Mouse (Mus musculus) neural tube, embryonic 13.5 days (tissue): ENCODE measurements around the gene Rbm8a. TPM values are rescaled to one million over a fixed set of nuclear protein-coding genes. Genes with fewer than 3 reads are reported as not detected.

Experiments used
- ATAC-seq: fragments of 200-750 bp; cut with Nextera tagmentation; 2 replicates; pipeline ENCODE4 v1.8.0; 2017; ENCODE audit warnings: low read depth, mild to moderate bottlenecking, moderate TSS enrichment, moderate library complexity
- H3K27ac ChIP-seq: fragments of 300-500 bp; sonication (generic); replicated peaks from 2 replicates; pipeline ENCODE4 v1.5.1; 2015; ENCODE audit warnings: moderate library complexity, mild to moderate bottlenecking, inconsistent platforms
- H3K27me3 ChIP-seq: fragments of 300-500 bp; sonication (generic); 2 replicates; pipeline ENCODE4 v1.6.1; 2015; ENCODE audit warnings: mild to moderate bottlenecking, inconsistent platforms
- H3K36me3 ChIP-seq: fragments of 300-500 bp; sonication (generic); 2 replicates; pipeline ENCODE4 v1.6.1; 2015; ENCODE audit warnings: mild to moderate bottlenecking, inconsistent platforms
- H3K4me1 ChIP-seq: fragments of 300-500 bp; sonication (generic); replicated peaks from 2 replicates; pipeline ENCODE4 v1.6.1; 2015; ENCODE audit warnings: inconsistent platforms
- H3K4me2 ChIP-seq: fragments of 300-500 bp; sonication (generic); 2 replicates; pipeline ENCODE4 v1.6.1; 2015; ENCODE audit warnings: inconsistent platforms, mild to moderate bottlenecking, moderate library complexity
- H3K4me3 ChIP-seq: fragments of 300-500 bp; sonication (generic); 2 replicates; pipeline ENCODE4 v1.5.1; 2015; ENCODE audit warnings: mild to moderate bottlenecking, inconsistent platforms
- H3K9ac ChIP-seq: fragments of 300-500 bp; sonication (generic); 2 replicates; pipeline ENCODE4 v1.6.1; 2015; ENCODE audit warnings: moderate library complexity, mild to moderate bottlenecking, inconsistent platforms
- H3K9me3 ChIP-seq: fragments of 300-500 bp; sonication (generic); 2 replicates; pipeline ENCODE4 v1.6.1; 2016; ENCODE audit warnings: inconsistent platforms
- WGBS: fragments of 180-500 bp; shearing (Covaris S2); methylation state at CpG from one replicate; pipeline ENCODE4 v1.1.7; 2015; 5-methylcytosine and 5-hydroxymethylcytosine counted together
- polyA plus RNA-seq: library from polyadenylated mRNA; unstranded; fragments of >200 nt; fragmentation: Nextera tagmentation; extraction: Ambion mirVana; gene quantifications from 2 replicates; pipeline ENCODE4 v1.2.1, GENCODE M21; 2015

Gene Rbm8a
- polyA plus RNA-seq, 1 experiment from 2014 or later = 113 TPM

GRCm38 (mm10) chr3:96617941-96618340 is 11.8 kb upstream of the Rbm8a start:
- Histone ChIP-seq H3K27ac (no peak overlapping the region), H3K9ac (no peak overlapping the region), H3K4me2 (no peak overlapping the region), H3K27me3 (no peaks in the 10 kb centered on the region), H3K9me3 (no peaks in the 10 kb centered on the region), H3K36me3 (peaks cover 77% of the 10 kb centered on the region), H3K4me1 (no peaks in the 10 kb centered on the region), H3K4me3 (no peak overlapping the region)
- WGBS = 95% methylated on average over 3 of the region's 3 CpGs
- no peak for ATAC-seq

- 91% methylated on average over 4 of the region's 4 CpGs for WGBS
- no peaks in the 10 kb centered on the region for H3K9me3 ChIP-seq
- H3K36me3 ChIP-seq = peaks cover 79% of the 10 kb centered on the region
- no peaks in the 10 kb centered on the region for H3K4me1 ChIP-seq
- H3K4me2 ChIP-seq = no peak overlapping the region
- H3K9ac ChIP-seq = no peak overlapping the region
- no peak overlapping the region for H3K27ac ChIP-seq
- no peaks in the 10 kb centered on the region for H3K27me3 ChIP-seq
- no peak for ATAC-seq
- no peak overlapping the region for H3K4me3 ChIP-seq
Observed at GRCm38 (mm10) chr3:96623201-96623600, 6.5 kb upstream of the Rbm8a start.

GRCm38 (mm10) chr3:96632058-96632457 is 2.3 kb downstream of the Rbm8a start:
- H3K4me2 ChIP-seq = no peak overlapping the region
- H3K9me3 ChIP-seq = no peaks in the 10 kb centered on the region
- ATAC-seq = no peak
- peaks cover 44% of the 10 kb centered on the region for H3K4me1 ChIP-seq
- no peak overlapping the region for H3K27ac ChIP-seq
- no peaks in the 10 kb centered on the region for H3K27me3 ChIP-seq
- no peak overlapping the region for H3K4me3 ChIP-seq
- H3K9ac ChIP-seq = no peak overlapping the region
- peaks cover 32% of the 10 kb centered on the region for H3K36me3 ChIP-seq

GRCm38 (mm10) chr3:96634015-96634414 is 4.3 kb downstream of the Rbm8a start:
- 78% methylated on average over 1 of the region's 1 CpGs for WGBS

GRCm38 (mm10) chr3:96634928-96635879 is 5.5 kb downstream of the Rbm8a start, which contains the start of the genes Pex11b and Gm42957:
Pex11b (plus strand) TSS chr3:96635376.
Gm42957 (plus strand) TSS chr3:96635474.
- WGBS = 2% methylated on average over 60 of the region's 60 CpGs
- H3K36me3 ChIP-seq = peaks cover 57% of the 10 kb centered on the region
- peak within 1 kb of the TSS; percentile 86 for H3K27ac ChIP-seq
- peak within 1 kb of the TSS; percentile 91 for H3K4me2 ChIP-seq
- peak; percentile 83 for ATAC-seq
- peak within 1 kb of the TSS; percentile 95 for H3K9ac ChIP-seq
- H3K4me3 ChIP-seq = peak within 1 kb of the TSS; percentile 77
- H3K9me3 ChIP-seq = no peaks in the 10 kb centered on the region
- no peaks in the 10 kb centered on the region for H3K27me3 ChIP-seq
- peaks cover 41% of the 10 kb centered on the region for H3K4me1 ChIP-seq

More at GRCm38 (mm10) chr3:96634015-96634414, 4.3 kb downstream of the Rbm8a start:
- Histone ChIP-seq H3K4me1 (peaks cover 45% of the 10 kb centered on the region), H3K4me2 (no peak overlapping the region), H3K9ac (no peak overlapping the region), H3K27me3 (no peaks in the 10 kb centered on the region), H3K36me3 (peaks cover 46% of the 10 kb centered on the region), H3K27ac (no peak overlapping the region), H3K4me3 (no peak overlapping the region), H3K9me3 (no peaks in the 10 kb centered on the region)
- no peak for ATAC-seq

GRCm38 (mm10) chr3:96635906-96636305 is 6.2 kb downstream of the Rbm8a start:
- H3K36me3 ChIP-seq = peaks cover 61% of the 10 kb centered on the region
- peaks cover 34% of the 10 kb centered on the region for H3K4me1 ChIP-seq
- H3K9me3 ChIP-seq = no peaks in the 10 kb centered on the region
- H3K27me3 ChIP-seq = no peaks in the 10 kb centered on the region
- no peak for ATAC-seq
- H3K27ac ChIP-seq = peak overlapping the region; percentile 86
- peak overlapping the region; percentile 95 for H3K9ac ChIP-seq
- WGBS = 12% methylated on average over 15 of the region's 15 CpGs
- peak overlapping the region; percentile 77 for H3K4me3 ChIP-seq
- H3K4me2 ChIP-seq = peak overlapping the region; percentile 91

- peak overlapping the region; percentile 95 for H3K9ac ChIP-seq
- no peaks in the 10 kb centered on the region for H3K27me3 ChIP-seq
- WGBS = 74% methylated on average over 11 of the region's 11 CpGs
- peak overlapping the region; percentile 91 for H3K4me2 ChIP-seq
- peak overlapping the region; percentile 77 for H3K4me3 ChIP-seq
- no peaks in the 10 kb centered on the region for H3K9me3 ChIP-seq
- no peak overlapping the region for H3K27ac ChIP-seq
- ATAC-seq = no peak
- peaks cover 28% of the 10 kb centered on the region for H3K4me1 ChIP-seq
- H3K36me3 ChIP-seq = peaks cover 61% of the 10 kb centered on the region
Observed at GRCm38 (mm10) chr3:96636448-96636847, 6.7 kb downstream of the Rbm8a start.

GRCm38 (mm10) chr3:96639219-96639618 is 9.5 kb downstream of the Rbm8a start:
- Histone ChIP-seq H3K4me2 (no peak overlapping the region), H3K27me3 (no peaks in the 10 kb centered on the region), H3K9ac (no peak overlapping the region), H3K9me3 (no peaks in the 10 kb centered on the region), H3K4me3 (no peak overlapping the region), H3K27ac (no peak overlapping the region), H3K4me1 (peaks cover 26% of the 10 kb centered on the region), H3K36me3 (peaks cover 58% of the 10 kb centered on the region)
- ATAC-seq = no peak
- WGBS = 77% methylated on average over 1 of the region's 1 CpGs

GRCm38 (mm10) chr3:96645018-96645649 is 15.4 kb downstream of the Rbm8a start, which contains the start of gene Itga10:
Itga10 (plus strand) TSS chr3:96645584.
- no peak for ATAC-seq
- H3K27ac ChIP-seq = no peak within 1 kb of the TSS
- no peaks in the 10 kb centered on the region for H3K27me3 ChIP-seq
- H3K4me3 ChIP-seq = no peak within 1 kb of the TSS
- 72% methylated on average over 7 of the region's 7 CpGs for WGBS
- no peaks in the 10 kb centered on the region for H3K4me1 ChIP-seq
- H3K9ac ChIP-seq = no peak within 1 kb of the TSS
- H3K9me3 ChIP-seq = no peaks in the 10 kb centered on the region
- H3K4me2 ChIP-seq = no peak within 1 kb of the TSS
- peaks cover 34% of the 10 kb centered on the region for H3K36me3 ChIP-seq

GRCm38 (mm10) chr3:96647365-96647764 is 17.6 kb downstream of the Rbm8a start:
- Histone ChIP-seq H3K27me3 (no peaks in the 10 kb centered on the region), H3K27ac (no peak overlapping the region), H3K36me3 (peaks cover 32% of the 10 kb centered on the region), H3K4me3 (no peak overlapping the region), H3K9me3 (no peaks in the 10 kb centered on the region), H3K9ac (no peak overlapping the region), H3K4me1 (no peaks in the 10 kb centered on the region), H3K4me2 (no peak overlapping the region)
- WGBS = 90% methylated on average over 3 of the region's 3 CpGs
- no peak for ATAC-seq

- Histone ChIP-seq H3K27me3 (no peaks in the 10 kb centered on the region), H3K9me3 (no peaks in the 10 kb centered on the region), H3K4me3 (no peak overlapping the region), H3K4me2 (no peak overlapping the region), H3K4me1 (peaks cover 14% of the 10 kb centered on the region; the same call in 1 of the 2 replicates), H3K36me3 (peaks cover 5% of the 10 kb centered on the region; the same call in 1 of the 2 replicates), H3K27ac (no peak overlapping the region), H3K9ac (no peak overlapping the region)
- ATAC-seq = no peak
- 90% methylated on average over 2 of the region's 2 CpGs for WGBS
Observed at GRCm38 (mm10) chr3:96660901-96661300, 31.2 kb downstream of the Rbm8a start.

GRCm38 (mm10) chr3:96662731-96663316 is 33.1 kb downstream of the Rbm8a start:
- Histone ChIP-seq H3K9ac (peak overlapping the region; percentile 58; the same call in 1 of the 2 replicates), H3K27me3 (no peaks in the 10 kb centered on the region), H3K36me3 (no peaks in the 10 kb centered on the region), H3K9me3 (no peaks in the 10 kb centered on the region), H3K4me3 (peak overlapping the region; percentile 28), H3K4me1 (peaks cover 14% of the 10 kb centered on the region; the same call in 1 of the 2 replicates), H3K4me2 (peak overlapping the region; percentile 58), H3K27ac (peak overlapping the region; percentile 52; the same call in 1 of the 2 replicates)
- ATAC-seq = no peak
- WGBS = 51% methylated on average over 8 of the region's 8 CpGs
